Mouse (Mus musculus) heart, embryonic 14.5 days (tissue): ENCODE results near the gene Tpbgl. TPM values are rescaled to one million over a fixed set of nuclear protein-coding genes. Genes with fewer than 3 reads are reported as not detected.

Source experiments
- ATAC-seq: fragments of 200-750 bp; cut with Nextera tagmentation; 2 replicates; pipeline ENCODE4 v1.8.0; 2017; ENCODE audit warnings: low read depth, moderate TSS enrichment; ENCODE audit not compliant: insufficient number of reproducible peaks, insufficient read depth, low FRiP score
- H3K27ac ChIP-seq, 2 experiments: fragments of 200-500 bp in 1 of 2; fragments of 300-500 bp in 1 of 2; sonication (generic) in 1 of 2; replicated peaks in 1 of 2; 2 replicates each; pipeline ENCODE4 v1.5.1; 2012 to 2014; ENCODE audit warnings: low read depth in 2 of 2, low read length in 2 of 2, control low read depth in 1 of 2, mild to moderate bottlenecking in 1 of 2, mixed read lengths in 1 of 2; ENCODE audit not compliant: control insufficient read depth in 1 of 2, insufficient read depth in 1 of 2
- H3K27me3 ChIP-seq: fragments of 300-500 bp; sonication (generic); 2 replicates; pipeline ENCODE4 v1.6.1; 2014; ENCODE audit warnings: mild to moderate bottlenecking, low read length, control low read depth; ENCODE audit not compliant: control insufficient read depth, insufficient read depth
- H3K36me3 ChIP-seq: fragments of 300-500 bp; sonication (generic); 2 replicates; pipeline ENCODE4 v1.6.1; 2014; ENCODE audit warnings: mild to moderate bottlenecking, control low read depth, low read length, mixed read lengths; ENCODE audit not compliant: control insufficient read depth, insufficient read depth
- H3K4me1 ChIP-seq, 2 experiments: fragments of 200-500 bp in 1 of 2; fragments of 300-500 bp in 1 of 2; sonication (generic) in 1 of 2; 2 replicates each; pipeline ENCODE4 v1.6.1; 2012 to 2014; ENCODE audit warnings: low read length in 2 of 2, control low read depth in 1 of 2, mixed read lengths in 1 of 2; ENCODE audit not compliant: control insufficient read depth in 2 of 2, insufficient read depth in 2 of 2
- H3K4me2 ChIP-seq: fragments of 300-500 bp; sonication (generic); 2 replicates; pipeline ENCODE4 v1.6.1; 2014; ENCODE audit warnings: mild to moderate bottlenecking, low read length
- H3K4me3 ChIP-seq, 2 experiments: fragments of 200-500 bp in 1 of 2; fragments of 300-500 bp in 1 of 2; sonication (generic) in 1 of 2; 2 replicates each; pipeline ENCODE4 v1.5.1; 2012 to 2014; ENCODE audit warnings: low read length in 2 of 2, mild to moderate bottlenecking in 2 of 2, control low read depth in 1 of 2, low read depth in 1 of 2, moderate library complexity in 1 of 2; ENCODE audit not compliant: control insufficient read depth in 1 of 2, insufficient read depth in 1 of 2
- H3K9ac ChIP-seq: fragments of 300-500 bp; sonication (generic); 2 replicates; pipeline ENCODE4 v1.6.1; 2014; ENCODE audit warnings: mild to moderate bottlenecking, low read length
- H3K9me3 ChIP-seq: fragments of 300-500 bp; sonication (generic); 2 replicates; pipeline ENCODE4 v1.6.1; 2016; ENCODE audit warnings: low read length, control low read depth; ENCODE audit not compliant: control insufficient read depth
- WGBS: fragments of 180-500 bp; shearing (Covaris S2); extraction: QIAGEN DNeasy Blood & Tissue Kit; methylation state at CpG from one replicate; pipeline ENCODE4 v1.1.7; 2014; 5-methylcytosine and 5-hydroxymethylcytosine counted together
- polyA plus RNA-seq: library from polyadenylated mRNA; unstranded; fragments of >200 nt; fragmentation: Nextera tagmentation; extraction: Ambion mirVana; gene quantifications from 2 replicates; pipeline ENCODE4 v1.2.1, GENCODE M21; 2014

Gene Tpbgl
- polyA plus RNA-seq, 1 experiment from 2014 or later, result 2.4 TPM

GRCm38 (mm10) chr7:99633966-99634665, 7.2 kb upstream of the Tpbgl start:
- no peak for ATAC-seq
- WGBS, result 61% methylated on average over 8 of the region's 8 CpGs
- Histone ChIP-seq H3K27me3 (peaks cover 28% of the 10 kb centered on the region), H3K36me3 (no peaks in the 10 kb centered on the region), H3K27ac (no peak overlapping the region), H3K4me1 (no peaks in the 10 kb centered on the region), H3K4me2 (no peak overlapping the region), H3K9me3 (no peaks in the 10 kb centered on the region), H3K9ac (no peak overlapping the region), H3K4me3 (no peak overlapping the region)

DNA sequence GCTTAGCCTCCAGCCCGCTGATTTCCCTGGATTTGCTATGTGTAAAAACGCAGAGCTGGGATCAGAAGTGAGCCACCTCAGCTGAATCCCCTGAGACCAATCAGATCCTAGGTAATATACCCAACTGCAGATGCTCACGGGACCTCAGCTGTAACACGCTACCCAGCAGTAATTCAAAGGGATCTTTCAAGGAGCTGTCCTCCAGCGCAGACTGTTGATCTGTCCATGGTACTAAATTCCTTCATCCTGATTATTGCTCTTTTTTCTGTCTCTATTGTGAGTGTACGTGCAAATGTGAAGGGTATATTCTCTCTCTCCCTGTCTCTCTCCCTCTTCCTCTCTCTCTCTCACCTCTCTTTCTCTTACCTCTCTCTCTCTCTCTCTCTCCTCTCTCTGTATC, 5.4 kb upstream of the Tpbgl start:
- no peaks in the 10 kb centered on the region for H3K9me3 ChIP-seq
- H3K36me3 ChIP-seq, result no peaks in the 10 kb centered on the region
- no peaks in the 10 kb centered on the region for H3K4me1 ChIP-seq
- no peak for ATAC-seq
- peaks cover 46% of the 10 kb centered on the region for H3K27me3 ChIP-seq
- H3K4me3 ChIP-seq, result no peak overlapping the region
- WGBS, result 9% methylated on average over 6 of the region's 6 CpGs
- H3K9ac ChIP-seq, result no peak overlapping the region
- H3K27ac ChIP-seq, result no peak overlapping the region
- no peak overlapping the region for H3K4me2 ChIP-seq

DNA sequence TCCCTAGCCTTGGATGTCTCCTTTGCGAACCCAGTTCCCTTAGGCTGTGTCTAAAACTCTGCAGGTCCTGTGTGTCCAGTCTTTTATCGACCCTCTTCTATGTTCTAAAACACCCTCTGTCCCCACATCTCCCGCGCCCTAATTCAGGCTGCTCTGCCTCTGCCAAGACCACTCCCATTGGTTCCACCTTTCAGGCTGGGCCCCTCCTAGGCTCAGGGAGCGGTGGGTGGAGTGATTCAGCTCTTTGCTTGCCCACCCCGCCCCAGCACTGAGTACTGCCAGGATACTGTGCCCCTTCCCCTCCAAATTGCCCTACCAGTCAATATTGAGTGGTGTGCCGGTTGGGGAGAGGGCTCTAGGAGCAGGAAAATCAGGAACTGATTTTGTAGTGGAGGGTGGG, 463 bp upstream of the Tpbgl start:
- peaks cover 2 to 17% of the 10 kb centered on the region in 2 experiments; a peak in 3 of 4 replicates for H3K4me1 ChIP-seq
- H3K27me3 ChIP-seq, result peaks cover 84% of the 10 kb centered on the region
- no peaks in the 10 kb centered on the region for H3K36me3 ChIP-seq
- H3K27ac ChIP-seq, result no peak overlapping the region
- ATAC-seq, result no peak
- H3K9me3 ChIP-seq, result no peaks in the 10 kb centered on the region
- H3K4me2 ChIP-seq, result peak overlapping the region; percentile 96; the same call in 1 of the 2 replicates
- H3K4me3 ChIP-seq, result no peak overlapping the region
- 8% methylated on average over 7 of the region's 7 CpGs for WGBS
- H3K9ac ChIP-seq, result no peak overlapping the region

DNA sequence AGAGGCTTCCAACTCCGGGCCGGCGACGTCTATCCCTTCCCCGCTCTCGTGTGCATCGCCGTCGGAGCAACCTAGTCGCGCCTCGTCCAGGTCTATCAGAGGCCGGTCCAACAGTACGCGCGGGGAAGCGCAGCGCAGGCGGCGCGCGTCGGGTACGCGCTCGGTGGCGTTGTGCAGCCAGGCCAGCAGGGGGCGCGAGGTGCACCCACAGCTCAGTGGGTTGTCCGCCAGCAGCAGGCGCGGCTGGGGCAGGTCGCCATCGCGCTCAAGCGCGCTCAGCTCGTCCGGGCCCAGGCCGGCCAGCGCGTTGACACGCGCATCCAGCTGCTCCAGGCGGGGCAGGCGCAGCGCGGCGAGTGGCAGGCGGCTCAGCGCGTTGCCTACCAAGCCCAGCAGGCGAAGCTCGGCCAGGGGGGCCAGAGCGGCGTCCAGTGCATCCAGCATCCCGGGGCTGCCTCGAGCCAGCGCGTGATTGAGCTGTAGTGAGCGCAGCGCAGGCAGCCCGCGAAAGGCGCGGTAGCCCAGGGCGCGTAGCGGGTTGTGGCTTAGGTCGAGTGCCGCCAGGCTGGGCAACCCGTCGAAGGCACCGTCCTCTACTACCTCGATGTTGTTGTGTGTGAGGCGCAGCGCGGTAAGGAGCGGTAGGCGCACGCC, 1.1 kb downstream of the Tpbgl start:
- ATAC-seq, result peak; percentile 58; the same call in 1 of the 2 replicates
- H3K4me3 ChIP-seq, result peak overlapping the region; percentile 44 to 51
- H3K27me3 ChIP-seq, result peaks cover 83% of the 10 kb centered on the region
- H3K4me1 ChIP-seq, result peaks cover 2 to 17% of the 10 kb centered on the region in 2 experiments; a peak in 3 of 4 replicates
- no peaks in the 10 kb centered on the region for H3K36me3 ChIP-seq
- under 1% methylated on average over 76 of the region's 81 CpGs for WGBS
- no peaks in the 10 kb centered on the region for H3K9me3 ChIP-seq
- H3K9ac ChIP-seq, result peak overlapping the region; percentile 55
- peak overlapping the region; percentile 96 for H3K4me2 ChIP-seq
- no peak overlapping the region for H3K27ac ChIP-seq

- H3K4me2 ChIP-seq, result no peak overlapping the region
- H3K4me1 ChIP-seq, result no peaks in the 10 kb centered on the region
- ATAC-seq, result no peak
- H3K4me3 ChIP-seq, result no peak overlapping the region
- no peaks in the 10 kb centered on the region for H3K9me3 ChIP-seq
- H3K9ac ChIP-seq, result no peak overlapping the region
- H3K36me3 ChIP-seq, result no peaks in the 10 kb centered on the region
- H3K27me3 ChIP-seq, result peaks cover 29% of the 10 kb centered on the region
- H3K27ac ChIP-seq, result no peak overlapping the region
- WGBS, result 13% methylated on average over 3 of the region's 3 CpGs
These were observed 8.0 kb downstream of the Tpbgl start for GRCm38 (mm10) chr7:99618860-99619259.

- H3K9ac ChIP-seq, result no peak overlapping the region
- no peak overlapping the region for H3K27ac ChIP-seq
- ATAC-seq, result no peak
- H3K4me2 ChIP-seq, result no peak overlapping the region
- H3K27me3 ChIP-seq, result peaks cover 23% of the 10 kb centered on the region
- WGBS, result 53% methylated on average over 2 of the region's 2 CpGs
- H3K4me1 ChIP-seq, result no peaks in the 10 kb centered on the region
- H3K9me3 ChIP-seq, result no peaks in the 10 kb centered on the region
- no peaks in the 10 kb centered on the region for H3K36me3 ChIP-seq
- H3K4me3 ChIP-seq, result no peak overlapping the region
These were observed 8.6 kb downstream of the Tpbgl start for GRCm38 (mm10) chr7:99618264-99618663.

DNA sequence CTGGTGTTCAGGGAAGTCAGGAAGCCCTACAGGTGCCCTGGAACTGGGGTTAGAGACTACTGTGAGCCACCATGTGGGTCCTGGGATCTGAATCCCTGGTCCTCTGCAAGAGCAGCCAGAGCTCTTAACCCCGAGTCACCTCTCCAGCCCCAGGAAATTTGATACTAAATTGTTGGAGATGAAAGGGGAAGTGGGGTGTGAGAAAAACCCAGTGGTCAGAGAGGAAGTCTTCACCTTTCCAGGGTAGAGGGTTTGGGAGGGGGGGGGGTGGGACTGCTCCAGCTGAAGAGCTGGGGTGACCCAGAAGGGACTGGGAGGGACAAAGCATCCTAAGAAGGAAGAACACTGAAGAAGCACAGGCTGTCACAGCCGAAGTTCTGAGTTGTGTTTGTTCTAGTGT, 19.3 kb downstream of the Tpbgl start:
- Histone ChIP-seq H3K4me3 (no peak overlapping the region), H3K9me3 (no peaks in the 10 kb centered on the region), H3K4me1 (no peaks in the 10 kb centered on the region), H3K27me3 (no peaks in the 10 kb centered on the region), H3K36me3 (peaks cover 7% of the 10 kb centered on the region; the same call in 1 of the 2 replicates), H3K4me2 (no peak overlapping the region), H3K27ac (no peak overlapping the region), H3K9ac (no peak overlapping the region)
- 59% methylated on average over 2 of the region's 2 CpGs for WGBS
- no peak for ATAC-seq
